Mouse (Mus musculus) neutrophil, adult 65 days (primary cell): Measurements from ENCODE around the gene Apol11a. TPM values are rescaled to one million over a fixed set of nuclear protein-coding genes. Genes with fewer than 3 reads are reported as not detected.

Source experiments
- total RNA-seq: library from RNA; stranded (reverse); gene quantifications from 2 replicates; pipeline ENCODE4 v1.2.4, GENCODE M21; 2023

Gene Apol11a
- total RNA-seq: not detected in 2 replicates

GRCm38 (mm10) chr15:77507966-77508365 lies at the start of gene Apol11a:
Gene Apol11a, plus strand, starts transcription at chr15:77508271.

DNA sequence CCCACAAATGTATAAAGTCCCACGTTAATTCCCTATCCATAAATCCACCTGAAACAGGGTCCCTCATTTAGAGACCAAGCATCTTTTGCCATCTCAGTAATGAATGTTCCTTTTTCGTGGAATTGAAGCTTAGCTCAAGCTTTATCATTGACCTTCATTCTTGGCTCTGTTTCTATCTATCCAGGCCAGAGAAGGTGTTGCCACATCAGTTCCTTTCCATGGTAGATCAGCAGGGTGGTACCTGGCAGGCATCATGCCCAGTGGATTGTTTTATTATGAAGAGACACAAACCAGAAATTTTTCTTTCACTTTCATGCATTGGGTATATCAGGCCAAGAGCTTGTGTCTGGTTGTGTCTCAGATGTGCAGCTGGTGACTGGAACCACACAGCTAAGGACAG lies 31.4 kb upstream of the Apol11a start, which contains the start of gene Apol10a:
Gene Apol10a, plus strand, starts transcription at position 355 of the 400 bp plus-strand sequence.

DNA sequence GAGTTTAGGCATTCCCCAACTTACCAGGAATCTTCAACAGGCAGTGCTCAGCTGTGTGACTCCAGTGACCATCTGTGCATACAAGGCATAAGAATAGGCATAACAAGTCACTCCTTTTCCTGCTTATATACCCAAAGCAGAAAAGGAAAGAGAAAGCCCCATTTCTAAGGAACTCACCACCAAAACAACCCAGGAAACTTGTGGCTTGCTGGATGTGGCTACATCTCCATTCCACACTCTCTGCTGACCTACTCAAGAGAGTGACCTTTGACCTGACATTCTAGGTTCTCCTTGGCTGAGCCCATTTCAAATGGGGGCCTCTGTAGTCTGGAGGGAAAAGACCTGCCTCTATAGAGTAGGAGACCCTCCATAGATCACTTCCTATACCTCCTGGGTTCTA lies 25.1 kb downstream of the Apol11a start, which contains the start of gene Apol7c:
Gene Apol7c, minus strand, starts transcription at position 101 of the 400 bp plus-strand sequence.

GRCm38 (mm10) chr15:77561792-77562191 lies 53.7 kb downstream of the Apol11a start, which contains the start of gene 1700025B11Rik:
Gene 1700025B11Rik, minus strand, starts transcription at chr15:77561892.

Other genes starting within 250 kb of the Apol11a start
- gene Rbfox2, start 201.3 kb upstream of the Apol11a start, total RNA-seq: 0.44 TPM in 1 of 2 replicates, not detected in the other
- gene Apol7a, start 109.2 kb upstream of the Apol11a start, total RNA-seq: not detected in 2 replicates
- not detected in 2 replicates for gene Apol9a, start 97.1 kb upstream of the Apol11a start, total RNA-seq
- not detected in 2 replicates for gene Apol7b, start 60.8 kb upstream of the Apol11a start, total RNA-seq
- not detected in 2 replicates for gene Apol10a, start 31.2 kb upstream of the Apol11a start, total RNA-seq
- gene Apol7c, start 25.0 kb downstream of the Apol11a start, total RNA-seq: not detected in 2 replicates
- not detected in 2 replicates for gene 1700025B11Rik, start 53.6 kb downstream of the Apol11a start, total RNA-seq
- not detected in 2 replicates for gene Apol10b, start 87.9 kb downstream of the Apol11a start, total RNA-seq
- gene Gm36245, start 91.0 kb downstream of the Apol11a start, total RNA-seq: not detected in 2 replicates
- not detected in 2 replicates for gene Apol11b, start 135.0 kb downstream of the Apol11a start, total RNA-seq
- not detected in 2 replicates for gene Apol7e, start 190.6 kb downstream of the Apol11a start, total RNA-seq
- gene Apol9b, start 220.8 kb downstream of the Apol11a start, total RNA-seq: not detected in 2 replicates
- 8.8 and 11.6 TPM in 2 replicates for gene Apol8, start 248.7 kb downstream of the Apol11a start, total RNA-seq